Mouse (Mus musculus) inflammation-experienced regulatory T-cells, adult 16 weeks (primary cell): Measurements from ENCODE around the gene Gpatch3. TPM values are rescaled to one million over a fixed set of nuclear protein-coding genes. Genes with fewer than 3 reads are reported as not detected.

ENCODE experiments used
- polyA plus RNA-seq: library from polyadenylated mRNA; unstranded; fragments of 100-300 nt; shearing (Covaris generic); gene quantifications from one replicate; pipeline ENCODE4 v1.2.1, GENCODE M21; 2017

The Gpatch3 gene
- 4.9 TPM for polyA plus RNA-seq

GRCm38 (mm10) chr4:133574070-133574842 is at the start of gene Gpatch3:
Gene Gpatch3 (plus strand): TSS chr4:133574745.

GRCm38 (mm10) chr4:133545272-133546231 is 29.0 kb upstream of the Gpatch3 start, which contains the start of gene Nudc:
Gene Nudc (minus strand): TSS chr4:133545996.

GRCm38 (mm10) chr4:133552768-133553447 is 21.6 kb upstream of the Gpatch3 start, which contains the start of gene Nr0b2:
Gene Nr0b2 (plus strand): TSS chr4:133553376.

GRCm38 (mm10) chr4:133584059-133584951 is 9.8 kb downstream of the Gpatch3 start, which contains the start of gene Gpn2:
Gene Gpn2 (plus strand): TSS chr4:133584362.

GRCm38 (mm10) chr4:133601721-133602218 is 27.2 kb downstream of the Gpatch3 start, which contains the start of gene Sfn:
Gene Sfn (minus strand): TSS chr4:133602168.

Other genes with a start within 250 kb of the Gpatch3 start
- gene Wdtc1, start 221.3 kb upstream of the Gpatch3 start, polyA plus RNA-seq = 3.8 TPM
- gene Slc9a1, start 205.0 kb upstream of the Gpatch3 start, polyA plus RNA-seq = 34.7 TPM
- not detected for gene Tent5b, start 94.6 kb upstream of the Gpatch3 start, polyA plus RNA-seq
- gene Trnp1, start 76.2 kb upstream of the Gpatch3 start, polyA plus RNA-seq = not detected
- gene Kdf1, start 55.8 kb upstream of the Gpatch3 start, polyA plus RNA-seq = 1.6 TPM
- gene Nudc, start 28.7 kb upstream of the Gpatch3 start, polyA plus RNA-seq = 157 TPM
- not detected for gene Nr0b2, start 21.4 kb upstream of the Gpatch3 start, polyA plus RNA-seq
- gene Gpn2, start 9.6 kb downstream of the Gpatch3 start, polyA plus RNA-seq = 19.6 TPM
- 9.7 TPM for gene Sfn, start 27.4 kb downstream of the Gpatch3 start, polyA plus RNA-seq
- 18.1 TPM for gene Zdhhc18, start 75.4 kb downstream of the Gpatch3 start, polyA plus RNA-seq
- gene Pigv, start 97.9 kb downstream of the Gpatch3 start, polyA plus RNA-seq = 36.7 TPM
- gene Arid1a, start 182.0 kb downstream of the Gpatch3 start, polyA plus RNA-seq = 32.1 TPM